Mouse (Mus musculus) G1E (cell line): ENCODE measurements around the gene Mtrf1l.

Source experiments
- CTCF ChIP-seq: IDR thresholded peaks from 2 replicates; pipeline ENCODE4 v1.5.1; 2012; ENCODE audit warnings: low read depth, low read length, inconsistent platforms, mixed read lengths
- GATA1 ChIP-seq: IDR thresholded peaks from 2 replicates; pipeline ENCODE4 v1.6.1; 2012; ENCODE audit warnings: borderline replicate concordance, low read length, inconsistent platforms, mixed read lengths
- GATA2 ChIP-seq: IDR thresholded peaks from 2 replicates; pipeline ENCODE4 v1.6.1; 2012; ENCODE audit warnings: low read depth, low read length, inconsistent platforms, borderline replicate concordance
- POLR2AphosphoS5 ChIP-seq: IDR thresholded peaks from 2 replicates; pipeline ENCODE4 v1.6.1; 2012; ENCODE audit warnings: low read depth, low read length, inconsistent platforms; ENCODE audit not compliant: insufficient replicate concordance
- TAL1 ChIP-seq: conservative IDR thresholded peaks from 2 replicates; pipeline ENCODE4 v1.6.1; 2012; ENCODE audit warnings: low read depth, low read length, inconsistent platforms, mixed read lengths

GRCm38 (mm10) chr10:5815968-5816367 lies 7.7 kb downstream of the Mtrf1l start:
- TF ChIP-seq CTCF = no peak
- no peak for TF ChIP-seq TAL1
- TF ChIP-seq POLR2AphosphoS5 = no peak
- TF ChIP-seq GATA1 = no peak
- no peak for TF ChIP-seq GATA2
